Mouse (Mus musculus) ES-E14 (cell line): ENCODE measurements around the gene Rars.

Source experiments
- CHD2 ChIP-seq: IDR thresholded peaks from 2 replicates; pipeline ENCODE4 v1.6.1; 2014; ENCODE audit warnings: mild to moderate bottlenecking, low read depth, low read length, inconsistent platforms
- HCFC1 ChIP-seq: IDR thresholded peaks from 2 replicates; pipeline ENCODE4 v1.6.1; 2012; ENCODE audit warnings: low read length, inconsistent platforms, borderline replicate concordance; ENCODE audit not compliant: insufficient read depth
- MAFK ChIP-seq: IDR thresholded peaks from 2 replicates; pipeline ENCODE4 v1.6.1; 2014; ENCODE audit warnings: mild to moderate bottlenecking, low read depth, low read length, inconsistent platforms; ENCODE audit not compliant: insufficient read depth
- ZC3H11A ChIP-seq: IDR thresholded peaks from 2 replicates; pipeline ENCODE4 v1.6.1; 2012; ENCODE audit warnings: low read depth, mild to moderate bottlenecking, inconsistent platforms, low read length, borderline replicate concordance
- ZNF384 ChIP-seq: IDR thresholded peaks from 2 replicates; pipeline ENCODE4 v1.6.1; 2012; ENCODE audit warnings: low read depth, low read length, inconsistent platforms

- TF ChIP-seq MAFK (no peak), ZNF384 (no peak), CHD2 (no peak), ZC3H11A (no peak), HCFC1 (no peak)
These were observed 48.5 kb upstream of the Rars start for GRCm38 (mm10) chr11:35882777-35883176.
